Mouse (Mus musculus) erythroblast, adult 5-6 weeks (primary cell): ENCODE data around the gene Olfr1098. TPM values are rescaled to one million over a fixed set of nuclear protein-coding genes. Genes with fewer than 3 reads are reported as not detected.

Source experiments
- ATAC-seq: replicated peaks from 2 replicates; pipeline ENCODE4 v1.8.0; 2016; ENCODE audit warnings: moderate number of reproducible peaks, mild to moderate bottlenecking, moderate TSS enrichment, inconsistent platforms; ENCODE audit not compliant: poor library complexity, low FRiP score, severe bottlenecking
- total RNA-seq, 2 experiments: library from RNA; stranded (forward) in 1 of 2; stranded (reverse) in 1 of 2; fragments of 150-400 nt in 1 of 2; fragments of 200-764, 138-1000 nt in 1 of 2; gene quantifications; 2 replicates each; pipeline versions ENCODE4 v1.2.3 to v1.2.4; 2015 to 2017; ENCODE audit warnings: low replicate concordance in 2 of 2

Gene Olfr1098
- total RNA-seq (2015; ENCODE audit: low replicate concordance) (not detected in 2 replicates), total RNA-seq (2017; ENCODE audit: low replicate concordance) (not detected in 2 replicates)

GRCm38 (mm10) chr2:86924445-86924844 is at the start of gene Olfr1098:
Gene Olfr1098, minus strand, starts transcription at chr2:86924545.
- ATAC-seq = no peak

DNA sequence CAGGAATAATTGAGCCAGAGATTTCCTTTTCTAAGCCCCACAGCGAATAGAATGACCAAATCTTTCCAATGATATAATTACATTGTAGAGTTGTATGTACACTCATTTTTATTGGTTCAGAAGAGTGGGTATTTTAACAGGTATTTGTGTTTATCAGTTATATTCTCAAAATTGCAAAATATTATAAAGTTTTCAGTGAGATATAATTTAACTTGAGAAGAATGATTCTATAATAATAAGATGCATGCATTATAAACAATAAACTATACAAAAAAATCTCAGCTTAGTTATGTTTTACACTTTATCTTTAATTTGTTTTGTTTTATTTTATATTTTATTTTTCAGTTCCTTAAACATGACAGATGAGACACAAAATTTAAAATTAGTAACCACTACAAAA is 36.2 kb upstream of the Olfr1098 start, which contains the start of gene Olfr1099:
Olfr1099 (minus strand) TSS at position 101 of the 400 bp plus-strand sequence.
- no peak for ATAC-seq

GRCm38 (mm10) chr2:86926557-86926956 is 2.2 kb upstream of the Olfr1098 start:
- no peak for ATAC-seq

DNA sequence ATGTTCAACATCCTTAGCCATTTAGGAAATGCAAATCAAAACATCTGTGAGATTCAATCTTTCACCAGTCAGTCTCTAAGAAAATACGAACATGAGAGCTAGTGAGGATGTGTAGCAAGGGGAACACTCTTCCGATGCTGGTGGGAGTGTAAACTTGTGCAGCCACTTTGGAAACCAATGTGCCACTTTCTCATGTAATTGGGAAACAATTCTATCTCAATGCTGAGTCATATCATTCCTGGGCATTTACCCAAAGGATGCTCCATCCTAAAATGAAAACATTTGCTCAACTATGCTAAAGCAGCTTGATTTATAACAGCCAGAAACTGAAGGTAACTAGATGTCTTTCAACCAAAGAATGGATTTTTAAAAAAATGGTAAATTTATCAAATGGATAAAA is 18.7 kb downstream of the Olfr1098 start:
- ATAC-seq = no peak

DNA sequence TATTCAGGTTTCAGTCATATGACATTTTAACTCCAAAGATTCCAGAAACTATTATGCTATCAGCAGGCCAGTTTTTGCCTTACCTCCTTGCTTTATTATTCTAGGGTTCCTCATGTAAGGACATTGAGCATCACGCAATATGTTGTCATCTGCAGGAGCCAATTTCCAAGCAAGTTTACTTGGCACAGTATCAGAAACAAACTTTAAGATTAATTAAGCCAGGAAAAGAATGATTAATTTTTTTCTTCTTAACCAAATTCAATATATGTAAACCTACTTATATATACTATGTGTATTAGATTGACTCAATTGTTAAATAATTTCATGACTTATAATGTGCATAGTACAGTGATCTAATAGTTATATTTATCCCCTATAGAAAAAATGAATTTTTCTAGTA is 32.2 kb downstream of the Olfr1098 start, which contains the start of gene Olfr1097:
Olfr1097 (minus strand) TSS at position 101 of the 400 bp plus-strand sequence.
- ATAC-seq = no peak

DNA sequence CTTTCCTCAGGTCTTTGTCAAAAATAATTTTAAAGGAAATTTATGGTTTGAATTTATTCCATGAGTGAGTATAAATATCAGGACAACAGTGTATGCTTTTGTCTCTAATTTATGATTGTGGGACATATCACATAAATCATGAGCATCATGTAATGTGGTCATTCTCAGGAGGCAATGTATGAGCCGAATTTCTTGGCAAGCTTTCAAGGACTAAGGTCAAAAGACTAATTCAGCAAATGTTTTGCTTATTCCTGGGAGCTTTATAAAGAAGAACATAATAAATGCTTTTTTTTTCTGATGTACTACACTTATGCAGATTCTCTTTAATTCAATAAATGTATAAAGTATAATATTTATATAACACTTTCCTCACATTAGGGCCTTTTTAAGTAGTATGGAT is 49.6 kb downstream of the Olfr1098 start, which contains the start of gene Gm13723:
Gm13723 (minus strand) TSS at position 101 of the 400 bp plus-strand sequence.
- ATAC-seq = no peak

Other genes with a start within 250 kb of the Olfr1098 start
- not detected in 2 replicates for gene Olfr1086, start 244.5 kb downstream of the Olfr1098 start, total RNA-seq (2015; ENCODE audit: low replicate concordance)
- gene Olfr1086, start 244.5 kb downstream of the Olfr1098 start, total RNA-seq (2017; ENCODE audit: low replicate concordance) = not detected in 2 replicates
- gene Olfr1087, start 226.2 kb downstream of the Olfr1098 start, total RNA-seq (2015; ENCODE audit: low replicate concordance) = not detected in 2 replicates
- not detected in 2 replicates for gene Olfr1087, start 226.2 kb downstream of the Olfr1098 start, total RNA-seq (2017; ENCODE audit: low replicate concordance)
- gene Olfr1089, start 190.8 kb downstream of the Olfr1098 start, total RNA-seq (2015; ENCODE audit: low replicate concordance) = not detected in 2 replicates
- not detected in 2 replicates for gene Olfr1089, start 190.8 kb downstream of the Olfr1098 start, total RNA-seq (2017; ENCODE audit: low replicate concordance)
- gene Olfr1090, start 165.6 kb downstream of the Olfr1098 start, total RNA-seq (2015; ENCODE audit: low replicate concordance) = not detected in 2 replicates
- not detected in 2 replicates for gene Olfr1090, start 165.6 kb downstream of the Olfr1098 start, total RNA-seq (2017; ENCODE audit: low replicate concordance)
- gene Olfr1093, start 142.1 kb downstream of the Olfr1098 start, total RNA-seq (2015; ENCODE audit: low replicate concordance) = not detected in 2 replicates
- not detected in 2 replicates for gene Olfr1093, start 142.1 kb downstream of the Olfr1098 start, total RNA-seq (2017; ENCODE audit: low replicate concordance)
- not detected in 2 replicates for gene Olfr141, start 114.5 kb downstream of the Olfr1098 start, total RNA-seq (2015; ENCODE audit: low replicate concordance)
- gene Olfr141, start 114.5 kb downstream of the Olfr1098 start, total RNA-seq (2017; ENCODE audit: low replicate concordance) = not detected in 2 replicates
- not detected in 2 replicates for gene Olfr1094, start 99.9 kb downstream of the Olfr1098 start, total RNA-seq (2015; ENCODE audit: low replicate concordance)
- gene Olfr1094, start 99.9 kb downstream of the Olfr1098 start, total RNA-seq (2017; ENCODE audit: low replicate concordance) = not detected in 2 replicates
- not detected in 2 replicates for gene Olfr1095, start 72.8 kb downstream of the Olfr1098 start, total RNA-seq (2015; ENCODE audit: low replicate concordance)
- not detected in 2 replicates for gene Olfr1095, start 72.8 kb downstream of the Olfr1098 start, total RNA-seq (2017; ENCODE audit: low replicate concordance)
- gene Gm13723, start 49.7 kb downstream of the Olfr1098 start, total RNA-seq (2015; ENCODE audit: low replicate concordance) = not detected in 2 replicates
- not detected in 2 replicates for gene Gm13723, start 49.7 kb downstream of the Olfr1098 start, total RNA-seq (2017; ENCODE audit: low replicate concordance)
- not detected in 2 replicates for gene Olfr1097, start 32.3 kb downstream of the Olfr1098 start, total RNA-seq (2015; ENCODE audit: low replicate concordance)
- gene Olfr1097, start 32.3 kb downstream of the Olfr1098 start, total RNA-seq (2017; ENCODE audit: low replicate concordance) = not detected in 2 replicates
- gene Olfr1099, start 36.1 kb upstream of the Olfr1098 start, total RNA-seq (2015; ENCODE audit: low replicate concordance) = not detected in 2 replicates
- gene Olfr1099, start 36.1 kb upstream of the Olfr1098 start, total RNA-seq (2017; ENCODE audit: low replicate concordance) = not detected in 2 replicates
- not detected in 2 replicates for gene Olfr1100, start 55.4 kb upstream of the Olfr1098 start, total RNA-seq (2015; ENCODE audit: low replicate concordance)
- gene Olfr1100, start 55.4 kb upstream of the Olfr1098 start, total RNA-seq (2017; ENCODE audit: low replicate concordance) = not detected in 2 replicates
- gene Olfr1101, start 66.7 kb upstream of the Olfr1098 start, total RNA-seq (2015; ENCODE audit: low replicate concordance) = not detected in 2 replicates
- not detected in 2 replicates for gene Olfr1101, start 66.7 kb upstream of the Olfr1098 start, total RNA-seq (2017; ENCODE audit: low replicate concordance)
- not detected in 2 replicates for gene Olfr1102, start 73.9 kb upstream of the Olfr1098 start, total RNA-seq (2015; ENCODE audit: low replicate concordance)
- gene Olfr1102, start 73.9 kb upstream of the Olfr1098 start, total RNA-seq (2017; ENCODE audit: low replicate concordance) = not detected in 2 replicates
- gene Olfr1104, start 102.5 kb upstream of the Olfr1098 start, total RNA-seq (2015; ENCODE audit: low replicate concordance) = not detected in 2 replicates
- not detected in 2 replicates for gene Olfr1104, start 102.5 kb upstream of the Olfr1098 start, total RNA-seq (2017; ENCODE audit: low replicate concordance)
- gene Olfr1105, start 112.0 kb upstream of the Olfr1098 start, total RNA-seq (2015; ENCODE audit: low replicate concordance) = not detected in 2 replicates
- not detected in 2 replicates for gene Olfr1105, start 112.0 kb upstream of the Olfr1098 start, total RNA-seq (2017; ENCODE audit: low replicate concordance)
- not detected in 2 replicates for gene Olfr1106, start 127.7 kb upstream of the Olfr1098 start, total RNA-seq (2015; ENCODE audit: low replicate concordance)
- gene Olfr1106, start 127.7 kb upstream of the Olfr1098 start, total RNA-seq (2017; ENCODE audit: low replicate concordance) = 0.26 TPM in 1 of 2 replicates, not detected in the other
- not detected in 2 replicates for gene Olfr1107, start 151.3 kb upstream of the Olfr1098 start, total RNA-seq (2015; ENCODE audit: low replicate concordance)
- gene Olfr1107, start 151.3 kb upstream of the Olfr1098 start, total RNA-seq (2017; ENCODE audit: low replicate concordance) = not detected in 2 replicates
- gene Olfr1109, start 171.5 kb upstream of the Olfr1098 start, total RNA-seq (2015; ENCODE audit: low replicate concordance) = not detected in 2 replicates
- gene Olfr1109, start 171.5 kb upstream of the Olfr1098 start, total RNA-seq (2017; ENCODE audit: low replicate concordance) = not detected in 2 replicates
- gene Olfr259, start 190.0 kb upstream of the Olfr1098 start, total RNA-seq (2015; ENCODE audit: low replicate concordance) = not detected in 2 replicates
- not detected in 2 replicates for gene Olfr259, start 190.0 kb upstream of the Olfr1098 start, total RNA-seq (2017; ENCODE audit: low replicate concordance)
- gene Olfr1110, start 215.8 kb upstream of the Olfr1098 start, total RNA-seq (2015; ENCODE audit: low replicate concordance) = not detected in 2 replicates
- gene Olfr1110, start 215.8 kb upstream of the Olfr1098 start, total RNA-seq (2017; ENCODE audit: low replicate concordance) = 0.17 TPM in 1 of 2 replicates, not detected in the other
- not detected in 2 replicates for gene Olfr1111, start 228.1 kb upstream of the Olfr1098 start, total RNA-seq (2015; ENCODE audit: low replicate concordance)
- gene Olfr1111, start 228.1 kb upstream of the Olfr1098 start, total RNA-seq (2017; ENCODE audit: low replicate concordance) = not detected in 2 replicates